Mouse (Mus musculus) CH12.LX (cell line): ENCODE measurements at regions not wholly inside any gene's neighbourhood (a gene's known extent, or its start where the extent isn't known, plus 50 kb on each side); places are given as distances from the start of the nearest gene placed in this dataset.

Source experiments
- DNase-seq: peaks from one replicate; pipeline ENCODE4 v3.0.0-alpha.2; 2013; ENCODE audit errors: extremely low read depth
- H3K27ac ChIP-seq: 2 replicates; pipeline ENCODE4 v1.5.1; 2012; ENCODE audit warnings: low read depth, mild to moderate bottlenecking, control low read depth, moderate library complexity; ENCODE audit not compliant: insufficient read depth
- H3K27me3 ChIP-seq: replicated peaks from 2 replicates; pipeline ENCODE3; 2012; ENCODE audit warnings: inconsistent platforms
- H3K36me3 ChIP-seq, 2 experiments: replicated peaks in 1 of 2; 2 replicates each; pipeline versions ENCODE3 to v1.6.1; 2012; ENCODE audit warnings: inconsistent platforms in 1 of 2, low read length in 1 of 2, mild to moderate bottlenecking in 1 of 2, mixed read lengths in 1 of 2, moderate library complexity in 1 of 2; ENCODE audit not compliant: control insufficient read depth in 1 of 2, insufficient read depth in 1 of 2
- H3K4me1 ChIP-seq, 2 experiments: 2 replicates each; pipeline ENCODE4 v1.6.1; 2012; ENCODE audit warnings: inconsistent platforms in 1 of 2, moderate library complexity in 1 of 2; ENCODE audit not compliant: insufficient read depth in 2 of 2, control insufficient read depth in 1 of 2
- H3K4me2 ChIP-seq: 2 replicates; pipeline ENCODE4 v1.6.1; 2012; ENCODE audit warnings: low read depth, mild to moderate bottlenecking, control low read depth; ENCODE audit not compliant: poor library complexity, insufficient read depth, severe bottlenecking
- H3K4me3 ChIP-seq, 3 experiments: fragments of 150-350 bp in 1 of 3; sonication (generic) in 1 of 3; replicated peaks in 1 of 3; 2 replicates each; pipeline versions ENCODE3 to v1.5.1; 2011 to 2012; ENCODE audit warnings: low read depth in 2 of 3, low read length in 2 of 3, mild to moderate bottlenecking in 2 of 3, moderate library complexity in 2 of 3, control low read depth in 1 of 3, improper control_type of control experiment in 1 of 3, inconsistent platforms in 1 of 3, mixed read lengths in 1 of 3; ENCODE audit not compliant: poor library complexity in 1 of 3
- H3K79me2 ChIP-seq: replicated peaks from 2 replicates; pipeline ENCODE4 v1.6.1; 2012; ENCODE audit warnings: mild to moderate bottlenecking, moderate library complexity; ENCODE audit not compliant: control insufficient read depth, poor library complexity, insufficient read depth, severe bottlenecking; ENCODE audit errors: extremely low read depth
- H3K9ac ChIP-seq: 2 replicates; pipeline ENCODE4 v1.6.1; 2012; ENCODE audit warnings: low read depth, mild to moderate bottlenecking, control low read depth, moderate library complexity; ENCODE audit not compliant: insufficient read depth
- H3K9me3 ChIP-seq: replicated peaks from 2 replicates; pipeline ENCODE3; 2012; ENCODE audit warnings: low read length, inconsistent platforms, mixed read lengths
- CHD2 ChIP-seq: IDR thresholded peaks from 2 replicates; pipeline ENCODE4 v1.6.1; 2011; ENCODE audit warnings: low read length, improper control_type of control experiment
- CTCF ChIP-seq, 2 experiments: IDR thresholded peaks in 1 of 2; conservative IDR thresholded peaks in 1 of 2; 2 replicates each; pipeline ENCODE4 v1.5.1; 2011 to 2012; ENCODE audit warnings: low read depth in 2 of 2, low read length in 2 of 2, improper control_type of control experiment in 1 of 2, inconsistent platforms in 1 of 2, mild to moderate bottlenecking in 1 of 2, moderate library complexity in 1 of 2
- HCFC1 ChIP-seq: IDR thresholded peaks from 2 replicates; pipeline ENCODE4 v1.6.1; 2012; ENCODE audit warnings: low read depth, mild to moderate bottlenecking, inconsistent platforms, low read length, improper control_type of control experiment
- JUN ChIP-seq: IDR thresholded peaks from 2 replicates; pipeline ENCODE4 v1.6.1; 2011; ENCODE audit warnings: low read depth, mild to moderate bottlenecking, low read length, improper control_type of control experiment, moderate library complexity; ENCODE audit not compliant: insufficient read depth
- JUND ChIP-seq: conservative IDR thresholded peaks from 2 replicates; pipeline ENCODE4 v1.6.1; 2011; ENCODE audit warnings: low read depth, low read length, improper control_type of control experiment
- MAFK ChIP-seq: IDR thresholded peaks from 2 replicates; pipeline ENCODE4 v1.6.1; 2011; ENCODE audit warnings: low read length, improper control_type of control experiment; ENCODE audit not compliant: insufficient replicate concordance
- NRF1 ChIP-seq: IDR thresholded peaks from 2 replicates; pipeline ENCODE4 v1.6.1; 2014; ENCODE audit warnings: low read depth, mild to moderate bottlenecking, inconsistent platforms, low read length, improper control_type of control experiment, moderate library complexity
- PAX5 ChIP-seq: IDR thresholded peaks from 2 replicates; pipeline ENCODE4 v1.6.1; 2012; ENCODE audit warnings: low read length, inconsistent platforms, mixed read lengths
- POLR2A ChIP-seq: IDR thresholded peaks from 2 replicates; pipeline ENCODE4 v1.6.1; 2011; ENCODE audit warnings: low read depth, mild to moderate bottlenecking, improper control_type of control experiment, low read length
- POLR2AphosphoS2 ChIP-seq: IDR thresholded peaks from 2 replicates; pipeline ENCODE4 v1.6.1; 2011; ENCODE audit warnings: low read depth, low read length, improper control_type of control experiment
- RCOR1 ChIP-seq: conservative IDR thresholded peaks from 2 replicates; pipeline ENCODE4 v1.6.1; 2012; ENCODE audit warnings: low read depth, mild to moderate bottlenecking, inconsistent platforms, low read length, improper control_type of control experiment
- UBTF ChIP-seq: IDR thresholded peaks from 2 replicates; pipeline ENCODE4 v1.6.1; 2012; ENCODE audit warnings: low read depth, mild to moderate bottlenecking, inconsistent platforms, low read length, improper control_type of control experiment, moderate library complexity
- USF1 ChIP-seq: IDR thresholded peaks from 2 replicates; pipeline ENCODE4 v1.6.1; 2014; ENCODE audit warnings: low read depth, mild to moderate bottlenecking, inconsistent platforms, low read length, improper control_type of control experiment
- ZC3H11A ChIP-seq: IDR thresholded peaks from 2 replicates; pipeline ENCODE4 v1.6.1; 2012; ENCODE audit warnings: low read depth, mild to moderate bottlenecking, inconsistent platforms, low read length, improper control_type of control experiment
- ZNF384 ChIP-seq: IDR thresholded peaks from 2 replicates; pipeline ENCODE4 v1.6.1; 2012; ENCODE audit warnings: low read depth, low read length, improper control_type of control experiment, inconsistent platforms
- dilution Hi-C: fragments of 300-500 bp; cut with MboI; formaldehyde crosslinking; loops from 2 replicates; pipeline ENCODE4 v1.14.3; 2020; ENCODE audit warnings: low sequenced_read_pairs; ENCODE audit not compliant: extremely low pct_unique_long_range_greater_than_20kb, extremely low pct_ligation_motif_present
- in situ Hi-C: fragments of 300-500 bp; cut with MboI; formaldehyde crosslinking; loops from 3 replicates; pipeline ENCODE4 v1.14.3; 2019; ENCODE audit warnings: low sequenced_read_pairs, low pct_ligation_motif_present, low pct_unique_long_range_greater_than_20kb, mixed read lengths

- Histone ChIP-seq H3K9me3 (peaks cover 7% of the 10 kb centered on the region), H3K4me1 (no peaks in the 10 kb centered on the region), H3K79me2 (no peaks in the 10 kb centered on the region), H3K36me3 (no peaks in the 10 kb centered on the region), H3K27ac (no peak overlapping the region), H3K4me3 (no peak overlapping the region), H3K4me2 (no peak overlapping the region), H3K27me3 (no peaks in the 10 kb centered on the region), H3K9ac (no peak overlapping the region)
- in situ Hi-C loops (no loop called here), dilution Hi-C loops (no loop called here)
- no peak for DNase-seq
- TF ChIP-seq PAX5: no peak
- no peak for TF ChIP-seq UBTF
- no peak for TF ChIP-seq CTCF (conservative IDR thresholded peaks at IDR 0.05 in 1 of 2, IDR thresholded peaks at IDR 0.05 in 1 of 2; ENCODE audit: low read depth in 2 of 2, low read length in 2 of 2)
- no peak for TF ChIP-seq ZC3H11A
- no peak for TF ChIP-seq ZNF384
- no peak for TF ChIP-seq JUND
- no peak for TF ChIP-seq HCFC1
- no peak for TF ChIP-seq MAFK
- no peak for TF ChIP-seq CHD2
- TF ChIP-seq JUN: no peak
Measured at GRCm38 (mm10) chr5:40735660-40736059, 972.3 kb downstream of the Rab28 start.

GRCm38 (mm10) chr5:40733844-40734566, 974.0 kb downstream of the Rab28 start:
- no peaks in the 10 kb centered on the region for H3K36me3 ChIP-seq
- in situ Hi-C loops: no loop called here
- dilution Hi-C loops: no loop called here
- H3K79me2 ChIP-seq: no peaks in the 10 kb centered on the region
- H3K4me3 ChIP-seq: no peak overlapping the region
- DNase-seq: no peak
- no peak overlapping the region for H3K4me2 ChIP-seq
- H3K27me3 ChIP-seq: no peaks in the 10 kb centered on the region
- TF ChIP-seq JUN (no peak), POLR2A (no peak), NRF1 (no peak), RCOR1 (no peak), USF1 (no peak), POLR2AphosphoS2 (no peak)
- H3K9me3 ChIP-seq: peaks cover 12% of the 10 kb centered on the region
- no peak overlapping the region for H3K9ac ChIP-seq
- no peaks in the 10 kb centered on the region for H3K4me1 ChIP-seq
- H3K27ac ChIP-seq: no peak overlapping the region
